Mouse (Mus musculus): ENCODE measurements around the gene Fgg. TPM values are rescaled to one million over a fixed set of nuclear protein-coding genes. Genes with fewer than 3 reads are reported as not detected.

The Fgg gene
- 171 and 249 TPM in 2 replicates for polyA plus RNA-seq (2012; rRNA removed)
- 392 and 442 TPM in 2 replicates for polyA plus RNA-seq (2014; fragmentation: Nextera tagmentation; extraction: Ambion mirVana)

DNA sequence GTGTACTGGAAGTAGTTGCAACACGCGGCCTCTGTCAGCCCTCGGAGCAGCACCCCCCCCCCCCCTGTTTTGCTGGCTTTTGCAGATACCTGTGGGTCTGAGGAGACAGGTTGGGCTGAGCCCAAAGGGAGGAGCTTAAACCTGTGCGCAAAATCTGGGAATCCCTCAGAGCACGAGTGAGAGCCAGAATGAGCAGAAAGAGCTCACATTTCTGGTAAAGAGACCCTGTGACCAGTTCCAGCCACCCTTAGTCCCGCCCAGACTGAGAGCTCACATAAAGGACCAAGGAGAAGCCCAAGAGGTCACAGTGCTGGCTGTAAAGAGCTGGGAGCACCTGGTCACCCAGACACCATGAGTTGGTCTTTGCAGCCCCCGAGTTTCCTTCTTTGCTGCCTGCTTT is at the start of gene Fgg:
TSS of gene Fgg (plus strand) at position 168 of the 400 bp plus-strand sequence.
- 40% methylated on average over 7 of the region's 7 CpGs for WGBS (ENCODE audit: insufficient replicate concordance)
- TF ChIP-seq CTCF (IDR thresholded peaks at IDR 0.05; ENCODE audit: low read depth) = no peak
- no peak for TF ChIP-seq EP300 (IDR thresholded peaks at IDR 0.05; ENCODE audit: low read depth)
- no peaks in the 10 kb centered on the region for H3K27me3 ChIP-seq (ENCODE audit: control insufficient read depth, insufficient read depth, low read length)
- H3K9ac ChIP-seq (replicated peaks) = peak within 1 kb of the TSS; percentile 3; the same call in 1 of the 2 replicates
- H3K36me3 ChIP-seq (replicated peaks; ENCODE audit: control insufficient read depth, insufficient read depth, low read depth) = no peaks in the 10 kb centered on the region
- H3K4me1 ChIP-seq (replicated peaks; ENCODE audit: control insufficient read depth in 2 of 2, insufficient read depth in 2 of 2, low read length in 1 of 2) = no peaks in the 10 kb centered on the region; a peak in 1 of 4 replicates
- H3K9me3 ChIP-seq (ENCODE audit: control insufficient read depth, low read length) = no peaks in the 10 kb centered on the region
- H3K4me3 ChIP-seq (ENCODE audit: insufficient read depth in 1 of 2, low read depth in 2 of 2, low read length in 2 of 2) = peak within 1 kb of the TSS; percentile 43 to 46
- peak within 1 kb of the TSS; percentile 44 for H3K4me2 ChIP-seq (ENCODE audit: low read depth)
- no peak for DNase-seq (ENCODE audit: low read depth in 3 of 3, low spot score in 3 of 3)
- H3K27ac ChIP-seq = no peak within 1 kb of the TSS
- peak; percentile 73 for ATAC-seq (ENCODE audit: insufficient read depth)

DNA sequence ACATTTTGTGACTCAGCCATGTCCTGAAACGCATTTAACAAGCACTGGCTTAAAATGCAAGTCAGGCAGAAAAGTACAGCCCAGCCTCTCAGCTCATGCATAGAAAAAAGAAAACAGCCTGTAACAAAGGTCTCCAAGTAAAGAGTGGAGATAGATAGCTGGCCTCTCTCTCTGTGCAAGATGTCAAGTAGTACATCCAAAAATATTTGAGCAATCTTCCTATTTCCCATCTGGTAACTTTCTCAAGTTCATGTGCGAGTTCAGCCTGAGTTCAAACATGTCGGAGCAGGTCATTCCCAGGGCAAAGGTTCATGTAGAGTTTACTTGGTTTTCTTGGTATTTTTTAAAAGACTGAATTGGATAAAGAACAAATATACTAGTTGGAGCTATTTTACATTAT is 36.5 kb upstream of the Fgg start:
- H3K9me3 ChIP-seq (ENCODE audit: control insufficient read depth, low read length) = no peaks in the 10 kb centered on the region

DNA sequence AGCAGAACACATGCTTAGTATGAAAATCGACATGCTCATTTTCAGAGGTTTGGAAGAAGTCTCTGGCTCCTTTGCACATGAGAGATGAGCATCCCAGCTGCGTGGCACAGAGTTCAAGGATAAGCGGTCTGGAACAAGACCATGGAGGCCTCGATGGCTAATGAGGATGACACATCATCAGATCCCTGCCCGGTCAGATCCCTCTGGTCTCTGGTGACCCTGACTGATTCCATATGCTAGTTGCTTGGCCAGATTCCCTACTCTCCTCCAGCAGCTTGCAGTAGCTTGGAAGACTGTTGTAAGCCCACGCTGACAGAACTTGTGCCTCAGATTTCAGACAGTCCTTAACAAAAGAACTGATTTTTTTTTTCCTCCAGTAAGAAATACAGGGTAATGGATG is 26.7 kb upstream of the Fgg start:
- H3K27me3 ChIP-seq (ENCODE audit: control insufficient read depth, insufficient read depth, low read length) = no peaks in the 10 kb centered on the region
- H3K4me2 ChIP-seq (ENCODE audit: low read depth) = no peak overlapping the region
- H3K9ac ChIP-seq (replicated peaks) = no peak overlapping the region
- TF ChIP-seq EP300 (IDR thresholded peaks at IDR 0.05; ENCODE audit: low read depth) (no peak), CTCF (IDR thresholded peaks at IDR 0.05; ENCODE audit: low read depth) (no peak)
- H3K36me3 ChIP-seq (replicated peaks; ENCODE audit: control insufficient read depth, insufficient read depth, low read depth) = no peaks in the 10 kb centered on the region
- WGBS (ENCODE audit: insufficient replicate concordance) = 66% methylated on average over 6 of the region's 6 CpGs
- no peak overlapping the region for H3K4me3 ChIP-seq (ENCODE audit: insufficient read depth in 1 of 2, low read depth in 2 of 2, low read length in 2 of 2)
- no peaks in the 10 kb centered on the region for H3K9me3 ChIP-seq (ENCODE audit: control insufficient read depth, low read length)
- H3K4me1 ChIP-seq (replicated peaks; ENCODE audit: control insufficient read depth in 2 of 2, insufficient read depth in 2 of 2, low read length in 1 of 2) = no peaks in the 10 kb centered on the region
- no peak for DNase-seq (ENCODE audit: low read depth in 3 of 3, low spot score in 3 of 3)
- no peak overlapping the region for H3K27ac ChIP-seq
- ATAC-seq (ENCODE audit: insufficient read depth) = no peak

More for the DNA sequence above, 36.5 kb upstream of the Fgg start:
- Histone ChIP-seq H3K27ac (no peak overlapping the region), H3K36me3 (replicated peaks; ENCODE audit: control insufficient read depth, insufficient read depth, low read depth) (no peaks in the 10 kb centered on the region), H3K27me3 (ENCODE audit: control insufficient read depth, insufficient read depth, low read length) (no peaks in the 10 kb centered on the region), H3K4me2 (ENCODE audit: low read depth) (no peak overlapping the region), H3K9ac (replicated peaks) (no peak overlapping the region), H3K4me1 (replicated peaks; ENCODE audit: control insufficient read depth in 2 of 2, insufficient read depth in 2 of 2, low read length in 1 of 2) (no peaks in the 10 kb centered on the region), H3K4me3 (ENCODE audit: insufficient read depth in 1 of 2, low read depth in 2 of 2, low read length in 2 of 2) (no peak overlapping the region)
- no peak for ATAC-seq (ENCODE audit: insufficient read depth)
- WGBS (ENCODE audit: insufficient replicate concordance) = 69% methylated on average over 3 of the region's 3 CpGs
- no peak for TF ChIP-seq CTCF (IDR thresholded peaks at IDR 0.05; ENCODE audit: low read depth)
- no peak for TF ChIP-seq EP300 (IDR thresholded peaks at IDR 0.05; ENCODE audit: low read depth)
- no peak for DNase-seq (ENCODE audit: low read depth in 3 of 3, low spot score in 3 of 3)

DNA sequence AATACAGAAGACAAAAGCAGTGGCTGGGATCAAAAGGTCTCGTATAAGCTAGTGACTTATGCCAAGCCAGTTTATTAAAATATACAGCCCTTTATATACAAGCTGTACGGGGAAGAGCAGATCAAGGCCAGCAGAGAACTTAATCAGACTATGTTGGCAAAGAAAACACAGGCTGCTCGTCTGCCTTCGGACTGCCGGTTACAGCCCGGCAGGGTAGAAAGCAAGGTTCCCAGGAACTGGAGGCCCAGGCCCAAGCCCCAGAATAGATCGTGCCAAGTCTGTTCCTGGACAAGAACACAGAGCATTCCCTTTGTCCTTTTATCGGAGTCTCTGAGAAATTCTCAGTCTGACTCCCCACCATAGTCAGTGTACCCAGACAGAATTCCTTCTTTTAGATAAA is 25.7 kb upstream of the Fgg start:
- Histone ChIP-seq H3K4me1 (replicated peaks; ENCODE audit: control insufficient read depth in 2 of 2, insufficient read depth in 2 of 2, low read length in 1 of 2) (no peaks in the 10 kb centered on the region), H3K27ac (no peak overlapping the region), H3K36me3 (replicated peaks; ENCODE audit: control insufficient read depth, insufficient read depth, low read depth) (no peaks in the 10 kb centered on the region), H3K9me3 (ENCODE audit: control insufficient read depth, low read length) (no peaks in the 10 kb centered on the region), H3K27me3 (ENCODE audit: control insufficient read depth, insufficient read depth, low read length) (no peaks in the 10 kb centered on the region), H3K4me3 (ENCODE audit: insufficient read depth in 1 of 2, low read depth in 2 of 2, low read length in 2 of 2) (no peak overlapping the region), H3K4me2 (ENCODE audit: low read depth) (no peak overlapping the region), H3K9ac (replicated peaks) (no peak overlapping the region)
- DNase-seq (ENCODE audit: low read depth in 3 of 3, low spot score in 3 of 3) (no peak), ATAC-seq (ENCODE audit: insufficient read depth) (no peak)
- WGBS (ENCODE audit: insufficient replicate concordance) = 66% methylated on average over 8 of the region's 8 CpGs
- TF ChIP-seq EP300 (IDR thresholded peaks at IDR 0.05; ENCODE audit: low read depth) (no peak), CTCF (IDR thresholded peaks at IDR 0.05; ENCODE audit: low read depth) (no peak)

DNA sequence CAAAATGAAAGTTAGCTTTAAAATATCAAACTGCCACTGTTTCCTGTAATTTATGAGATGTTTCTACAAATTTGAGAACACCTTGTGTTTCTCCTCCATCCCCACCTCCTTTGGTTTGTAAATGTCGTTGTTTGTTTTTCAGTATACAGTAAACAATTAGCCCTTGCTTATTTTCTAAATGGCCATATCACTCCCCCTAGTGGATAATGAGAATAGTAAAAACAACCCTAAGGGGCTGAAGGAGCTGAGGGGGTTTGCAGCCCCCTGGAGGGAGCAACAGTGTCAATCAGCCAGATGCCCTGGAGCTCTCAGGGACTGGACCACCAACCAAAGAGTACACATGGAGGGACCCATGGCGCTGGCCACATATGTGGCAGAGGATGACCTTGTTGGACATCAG is 22.7 kb upstream of the Fgg start:
- no peak overlapping the region for H3K9ac ChIP-seq (replicated peaks)
- H3K27me3 ChIP-seq (ENCODE audit: control insufficient read depth, insufficient read depth, low read length) = no peaks in the 10 kb centered on the region
- no peaks in the 10 kb centered on the region for H3K36me3 ChIP-seq (replicated peaks; ENCODE audit: control insufficient read depth, insufficient read depth, low read depth)
- WGBS (ENCODE audit: insufficient replicate concordance) = 66% methylated on average over 2 of the region's 2 CpGs
- no peaks in the 10 kb centered on the region for H3K9me3 ChIP-seq (ENCODE audit: control insufficient read depth, low read length)
- no peaks in the 10 kb centered on the region for H3K4me1 ChIP-seq (replicated peaks; ENCODE audit: control insufficient read depth in 2 of 2, insufficient read depth in 2 of 2, low read length in 1 of 2)
- TF ChIP-seq EP300 (IDR thresholded peaks at IDR 0.05; ENCODE audit: low read depth) = no peak
- TF ChIP-seq CTCF (IDR thresholded peaks at IDR 0.05; ENCODE audit: low read depth) = no peak
- DNase-seq (ENCODE audit: low read depth in 3 of 3, low spot score in 3 of 3) (no peak), ATAC-seq (ENCODE audit: insufficient read depth) (no peak)
- H3K27ac ChIP-seq = no peak overlapping the region
- no peak overlapping the region for H3K4me3 ChIP-seq (ENCODE audit: insufficient read depth in 1 of 2, low read depth in 2 of 2, low read length in 2 of 2)
- no peak overlapping the region for H3K4me2 ChIP-seq (ENCODE audit: low read depth)

All from liver, embryonic 14.5 days (tissue).